Mouse (Mus musculus): Measurements from ENCODE around the gene A230050P20Rik.

A230050P20Rik gene

GRCm38 (mm10) chr9:20897736-20898510 is 29.5 kb downstream of the A230050P20Rik start:
- no peak for DNase-seq

- peak; percentile 92 to 95 for DNase-seq
Measured at GRCm38 (mm10) chr9:20898511-20899073, 30.1 kb downstream of the A230050P20Rik start, which contains the start of gene Eif3g. Eif3g (minus strand) TSS chr9:20898623.

GRCm38 (mm10) chr9:20901466-20902173 is 33.2 kb downstream of the A230050P20Rik start:
- peak in 1 of 2 experiments; percentile 44 for DNase-seq

GRCm38 (mm10) chr9:20902174-20902491 is 33.7 kb downstream of the A230050P20Rik start:
- DNase-seq: no peak

- no peak for DNase-seq
Measured at GRCm38 (mm10) chr9:20909948-20910347, 41.5 kb downstream of the A230050P20Rik start.

GRCm38 (mm10) chr9:20916160-20916559 is 47.7 kb downstream of the A230050P20Rik start:
- DNase-seq: no peak

- no peak for DNase-seq
Measured at GRCm38 (mm10) chr9:20923258-20923657, 54.8 kb downstream of the A230050P20Rik start.

Measured in cerebellum, postnatal 10 days (tissue).